Mouse (Mus musculus) heart, embryonic 11.5 days (tissue): Measurements from ENCODE around the gene Galnt7. TPM values are rescaled to one million over a fixed set of nuclear protein-coding genes. Genes with fewer than 3 reads are reported as not detected.

Experiments
- ATAC-seq: fragments of 200-750 bp; cut with Nextera tagmentation; replicated peaks from 2 replicates; pipeline ENCODE4 v1.8.0; 2017; ENCODE audit warnings: moderate library complexity; ENCODE audit not compliant: insufficient number of reproducible peaks, low FRiP score, low TSS enrichment
- H3K27ac ChIP-seq: fragments of 300-500 bp; sonication (generic); 2 replicates; pipeline ENCODE4 v1.5.1; 2014; ENCODE audit warnings: mild to moderate bottlenecking, low read depth, low read length
- H3K27me3 ChIP-seq: fragments of 300-500 bp; sonication (generic); 2 replicates; pipeline ENCODE4 v1.6.1; 2014; ENCODE audit warnings: mild to moderate bottlenecking, low read length, mixed read lengths; ENCODE audit not compliant: control insufficient read depth, insufficient read depth
- H3K36me3 ChIP-seq: fragments of 300-500 bp; sonication (generic); 2 replicates; pipeline ENCODE4 v1.6.1; 2014; ENCODE audit warnings: mild to moderate bottlenecking, low read length, moderate library complexity, mixed read lengths; ENCODE audit not compliant: control insufficient read depth, insufficient read depth
- H3K4me1 ChIP-seq: fragments of 300-500 bp; sonication (generic); 2 replicates; pipeline ENCODE4 v1.6.1; 2014; ENCODE audit warnings: low read length; ENCODE audit not compliant: control insufficient read depth, insufficient read depth
- H3K4me2 ChIP-seq: fragments of 300-500 bp; sonication (generic); 2 replicates; pipeline ENCODE4 v1.6.1; 2014; ENCODE audit warnings: mild to moderate bottlenecking, moderate library complexity
- H3K4me3 ChIP-seq: fragments of 300-500 bp; sonication (generic); 2 replicates; pipeline ENCODE4 v1.5.1; 2014; ENCODE audit warnings: low read depth, low read length
- H3K9ac ChIP-seq: fragments of 300-500 bp; sonication (generic); 2 replicates; pipeline ENCODE4 v1.6.1; 2014; ENCODE audit warnings: mild to moderate bottlenecking, low read depth, low read length, moderate library complexity
- H3K9me3 ChIP-seq: fragments of 300-500 bp; sonication (generic); replicated peaks from 2 replicates; pipeline ENCODE4 v1.6.1; 2016; ENCODE audit warnings: low read length; ENCODE audit not compliant: control insufficient read depth
- WGBS: fragments of 180-500 bp; shearing (Covaris S2); extraction: QIAGEN DNeasy Blood & Tissue Kit; methylation state at CpG from one replicate; pipeline ENCODE4 v1.1.7; 2014; ENCODE audit not compliant: insufficient replicate concordance; 5-methylcytosine and 5-hydroxymethylcytosine counted together
- polyA plus RNA-seq: library from polyadenylated mRNA; unstranded; fragments of >200 nt; fragmentation: Nextera tagmentation; extraction: Ambion mirVana; gene quantifications from 2 replicates; pipeline ENCODE4 v1.2.1, GENCODE M21; 2014

Gene Galnt7
- polyA plus RNA-seq, 1 experiment from 2014 or later = 8.2 TPM

DNA sequence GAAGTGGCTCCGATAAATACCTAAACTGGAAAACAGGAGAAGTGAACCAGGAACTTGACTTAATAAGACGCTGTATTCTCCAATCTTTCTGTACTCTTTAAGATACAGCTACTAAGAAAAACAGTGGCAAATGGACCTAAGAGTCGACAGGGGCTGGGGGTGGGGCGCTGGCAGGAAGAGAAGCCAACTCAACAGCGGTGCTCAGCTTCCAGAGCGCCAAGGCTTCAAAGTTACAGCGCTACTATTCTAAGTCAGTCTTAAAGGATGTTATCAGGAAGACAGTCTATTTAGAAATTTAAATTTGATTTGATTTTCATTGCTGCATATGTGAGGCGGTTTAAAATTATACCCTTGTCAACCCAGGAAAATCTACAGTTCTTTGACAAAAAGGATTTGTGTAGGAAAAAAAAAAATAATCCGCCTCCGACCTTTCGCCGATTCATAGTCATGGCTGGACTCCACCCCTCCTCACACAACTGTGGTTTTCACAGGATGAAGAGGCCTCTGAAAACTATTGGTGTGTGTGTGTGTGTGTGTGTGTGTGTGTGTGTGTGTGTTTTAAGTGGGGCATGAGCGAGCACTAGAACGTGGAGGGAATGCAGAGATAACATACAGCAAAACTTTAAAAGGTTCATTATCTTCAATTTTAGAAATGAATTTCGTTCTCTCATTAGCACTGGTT lies 15.1 kb downstream of the Galnt7 start:
- Histone ChIP-seq H3K27ac (no peak overlapping the region), H3K4me2 (0 out of 2 replicates have a peak overlapping the region, but pooled peaks have one; percentile 14), H3K27me3 (peaks cover 4% of the 10 kb centered on the region; the same call in 1 of the 2 replicates), H3K4me3 (no peak overlapping the region), H3K9me3 (no peaks in the 10 kb centered on the region), H3K9ac (no peak overlapping the region), H3K4me1 (0 out of 2 replicates have a peak, but pooled peaks cover 6% of the 10 kb centered on the region), H3K36me3 (no peaks in the 10 kb centered on the region)
- ATAC-seq = no peak
- 76% methylated on average over 15 of the region's 15 CpGs for WGBS

DNA sequence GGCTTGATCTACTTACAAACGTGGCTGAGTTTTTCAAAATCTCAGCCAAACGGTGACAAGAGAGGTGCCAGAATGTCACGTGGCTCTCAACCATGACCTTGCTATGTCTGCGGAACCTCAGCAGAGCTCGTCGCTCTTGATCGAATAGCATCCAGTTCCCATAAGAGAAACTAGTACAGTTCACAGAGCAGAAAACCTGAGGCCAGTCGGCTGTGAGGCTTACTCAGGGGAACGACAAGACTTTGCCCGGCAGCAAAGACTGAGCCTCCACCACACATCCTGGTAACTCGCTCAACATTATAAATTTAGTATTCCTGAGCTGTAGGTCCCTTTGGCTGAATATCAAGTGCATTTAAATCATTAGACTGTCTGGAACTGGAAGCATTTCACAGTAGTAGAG lies 16.1 kb downstream of the Galnt7 start:
- no peaks in the 10 kb centered on the region for H3K36me3 ChIP-seq
- no peak overlapping the region for H3K9ac ChIP-seq
- no peak overlapping the region for H3K4me2 ChIP-seq
- H3K4me3 ChIP-seq = no peak overlapping the region
- peaks cover 4% of the 10 kb centered on the region; the same call in 1 of the 2 replicates for H3K27me3 ChIP-seq
- H3K27ac ChIP-seq = no peak overlapping the region
- H3K9me3 ChIP-seq = no peaks in the 10 kb centered on the region
- 0 out of 2 replicates have a peak, but pooled peaks cover 6% of the 10 kb centered on the region for H3K4me1 ChIP-seq
- no peak for ATAC-seq
- WGBS = 77% methylated on average over 11 of the region's 11 CpGs

DNA sequence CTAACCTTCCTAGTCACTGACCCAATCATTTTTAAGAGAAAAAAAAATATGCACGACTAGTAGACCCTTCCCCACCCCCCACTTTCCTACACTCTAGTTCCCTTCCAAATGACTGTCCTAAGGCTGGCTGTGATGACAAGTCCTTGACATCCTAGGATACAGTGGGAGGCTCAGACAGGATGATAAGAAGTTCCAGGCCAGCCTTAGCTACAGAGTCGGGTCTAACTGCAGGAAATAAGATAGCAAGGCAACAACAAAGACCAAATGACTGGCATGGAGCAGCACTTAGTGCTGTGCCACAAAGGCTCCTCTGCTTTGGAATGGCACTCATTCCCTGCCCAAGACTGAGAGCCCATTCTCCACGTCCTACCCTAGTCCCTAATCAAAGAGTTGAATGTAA lies 16.6 kb downstream of the Galnt7 start:
- no peak overlapping the region for H3K4me2 ChIP-seq
- no peak overlapping the region for H3K27ac ChIP-seq
- 0 out of 2 replicates have a peak, but pooled peaks cover 6% of the 10 kb centered on the region for H3K4me1 ChIP-seq
- H3K36me3 ChIP-seq = no peaks in the 10 kb centered on the region
- H3K27me3 ChIP-seq = peaks cover 4% of the 10 kb centered on the region; the same call in 1 of the 2 replicates
- no peak for ATAC-seq
- no peaks in the 10 kb centered on the region for H3K9me3 ChIP-seq
- H3K9ac ChIP-seq = no peak overlapping the region
- no peak overlapping the region for H3K4me3 ChIP-seq
- 26% methylated on average over 3 of the region's 3 CpGs for WGBS

DNA sequence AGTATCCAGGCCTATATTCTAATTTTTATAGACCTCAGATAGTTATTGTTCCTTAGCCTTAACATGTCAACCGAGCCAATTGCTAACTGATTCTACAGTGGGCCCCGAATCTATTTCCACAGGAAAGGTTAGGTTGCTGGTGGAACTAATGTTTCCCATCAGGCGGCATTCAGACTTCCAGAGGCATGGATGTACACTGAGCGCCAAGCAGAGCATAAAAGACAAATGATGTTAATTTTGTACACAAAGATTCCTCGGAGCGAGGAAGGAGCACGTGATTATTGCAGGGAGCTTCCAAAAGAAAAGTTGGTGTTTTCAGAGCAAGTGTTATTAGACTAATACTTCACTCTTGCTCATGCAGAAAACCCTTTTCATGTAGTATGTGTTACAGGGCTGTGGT lies 21.1 kb downstream of the Galnt7 start:
- Histone ChIP-seq H3K4me3 (no peak overlapping the region), H3K9me3 (no peaks in the 10 kb centered on the region), H3K27ac (no peak overlapping the region), H3K27me3 (0 out of 2 replicates have a peak, but pooled peaks cover 3% of the 10 kb centered on the region), H3K4me2 (no peak overlapping the region), H3K36me3 (no peaks in the 10 kb centered on the region), H3K4me1 (0 out of 2 replicates have a peak, but pooled peaks cover 6% of the 10 kb centered on the region), H3K9ac (no peak overlapping the region)
- no peak for ATAC-seq
- 90% methylated on average over 7 of the region's 7 CpGs for WGBS

DNA sequence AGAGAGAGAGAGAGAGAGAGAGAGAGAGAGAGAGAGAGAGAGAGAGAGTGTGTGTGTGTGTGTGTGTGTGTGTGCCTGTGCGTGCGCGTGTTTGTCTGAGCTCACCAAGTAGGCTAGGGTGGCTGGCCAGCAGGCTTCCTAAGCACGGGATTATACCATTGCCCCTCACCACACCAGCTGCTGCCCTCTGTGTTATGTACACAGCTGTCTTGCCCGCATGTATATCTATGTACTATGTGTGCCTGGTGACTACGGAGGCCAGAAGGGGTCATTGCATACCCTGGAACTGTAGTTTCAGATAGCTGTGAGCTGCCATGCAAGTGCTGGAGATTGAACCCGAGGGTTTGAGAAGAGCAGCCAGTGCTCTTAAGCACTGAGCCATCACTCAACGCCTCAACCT lies 22.7 kb downstream of the Galnt7 start:
- H3K9ac ChIP-seq = no peak overlapping the region
- H3K4me3 ChIP-seq = no peak overlapping the region
- 0 out of 2 replicates have a peak, but pooled peaks cover 3% of the 10 kb centered on the region for H3K27me3 ChIP-seq
- 82% methylated on average over 8 of the region's 8 CpGs for WGBS
- no peaks in the 10 kb centered on the region for H3K36me3 ChIP-seq
- no peaks in the 10 kb centered on the region for H3K9me3 ChIP-seq
- ATAC-seq = no peak
- no peak overlapping the region for H3K27ac ChIP-seq
- H3K4me1 ChIP-seq = no peaks in the 10 kb centered on the region
- no peak overlapping the region for H3K4me2 ChIP-seq

DNA sequence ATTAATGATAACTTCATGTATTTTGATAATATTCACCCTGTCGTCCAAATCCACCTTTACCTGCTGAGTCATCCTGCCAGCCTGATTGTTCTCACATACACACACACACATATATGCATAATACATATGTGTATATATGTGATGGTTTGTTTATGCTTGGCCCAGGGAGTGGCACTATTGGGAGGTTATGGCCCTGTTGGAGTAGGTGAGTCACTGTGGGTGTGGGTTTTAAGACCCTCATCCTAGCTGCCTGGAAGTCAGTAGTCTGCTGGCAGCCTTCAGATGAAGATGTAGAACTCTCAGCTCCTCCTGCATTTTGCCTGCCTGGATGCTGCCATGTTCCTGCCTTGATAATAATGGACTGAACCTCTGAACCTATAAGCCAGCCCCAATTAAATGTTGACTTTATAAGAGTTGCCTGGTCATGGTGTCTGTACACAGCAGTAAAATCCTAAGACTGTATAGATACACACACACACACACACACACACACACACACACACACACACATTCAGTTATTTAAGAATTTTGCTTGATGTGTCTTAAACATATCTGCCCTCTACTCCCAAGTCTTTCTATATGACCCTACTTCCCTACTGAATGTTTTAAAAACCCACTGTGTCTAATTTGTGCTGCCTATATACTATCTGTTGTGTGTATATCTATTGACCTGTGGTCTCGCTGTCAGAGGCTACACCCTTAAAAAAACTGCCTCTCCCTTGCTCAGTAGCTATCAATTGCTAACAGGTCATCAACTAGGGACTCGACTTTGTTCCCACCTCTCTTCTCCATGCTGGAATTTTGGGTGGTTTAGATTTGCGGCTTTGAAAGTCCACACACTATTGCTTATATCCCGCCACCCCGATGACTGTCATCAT lies 23.8 kb downstream of the Galnt7 start:
- ATAC-seq = no peak
- no peak overlapping the region for H3K9ac ChIP-seq
- WGBS = 76% methylated on average over 6 of the region's 6 CpGs
- H3K9me3 ChIP-seq = no peaks in the 10 kb centered on the region
- no peaks in the 10 kb centered on the region for H3K36me3 ChIP-seq
- H3K4me2 ChIP-seq = no peak overlapping the region
- H3K27ac ChIP-seq = no peak overlapping the region
- no peaks in the 10 kb centered on the region for H3K4me1 ChIP-seq
- no peak overlapping the region for H3K4me3 ChIP-seq
- H3K27me3 ChIP-seq = 0 out of 2 replicates have a peak, but pooled peaks cover 3% of the 10 kb centered on the region

DNA sequence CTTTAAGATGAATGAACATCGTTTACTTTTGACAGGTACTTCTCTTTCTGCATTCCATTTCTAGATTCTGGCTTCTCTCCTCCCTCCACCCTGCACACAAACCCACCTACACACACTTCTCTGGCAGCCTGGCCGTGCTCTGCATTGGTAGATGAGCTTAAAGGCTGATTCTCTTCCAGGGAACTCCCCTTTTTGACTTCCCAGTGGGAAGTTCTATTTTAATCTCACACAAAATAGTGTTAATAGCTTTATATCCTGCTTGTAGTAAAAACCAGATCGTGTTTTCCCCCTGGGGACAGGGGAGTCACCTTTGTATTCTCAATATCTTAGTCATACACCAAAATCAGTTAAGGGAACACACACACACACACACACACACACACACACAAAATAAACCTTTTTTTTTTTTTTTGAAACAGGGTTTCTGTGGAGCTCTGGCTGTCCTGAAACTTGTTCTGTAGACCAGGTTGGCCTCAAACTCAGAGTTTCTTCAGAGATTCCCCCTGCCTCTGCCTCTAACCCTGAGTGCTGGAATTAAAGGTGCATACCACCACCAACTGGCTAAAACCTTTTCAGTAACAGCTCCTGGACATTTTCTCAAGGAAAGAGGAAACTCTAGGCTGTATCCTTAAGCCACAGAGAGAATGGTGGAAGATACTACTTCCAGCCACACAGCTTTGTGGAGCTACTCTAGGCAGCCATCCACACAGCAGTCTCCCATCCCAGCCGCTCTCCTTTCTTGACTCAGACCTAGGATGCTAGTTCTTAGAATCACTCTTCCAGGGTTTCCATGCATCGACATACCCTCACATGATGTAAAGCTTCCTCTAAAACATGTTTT lies 24.7 kb downstream of the Galnt7 start:
- H3K36me3 ChIP-seq = no peaks in the 10 kb centered on the region
- ATAC-seq = no peak
- no peak overlapping the region for H3K4me3 ChIP-seq
- 0 out of 2 replicates have a peak, but pooled peaks cover 3% of the 10 kb centered on the region for H3K27me3 ChIP-seq
- no peak overlapping the region for H3K9ac ChIP-seq
- H3K4me1 ChIP-seq = no peaks in the 10 kb centered on the region
- WGBS = 79% methylated on average over 5 of the region's 5 CpGs
- no peak overlapping the region for H3K4me2 ChIP-seq
- no peaks in the 10 kb centered on the region for H3K9me3 ChIP-seq
- H3K27ac ChIP-seq = no peak overlapping the region

DNA sequence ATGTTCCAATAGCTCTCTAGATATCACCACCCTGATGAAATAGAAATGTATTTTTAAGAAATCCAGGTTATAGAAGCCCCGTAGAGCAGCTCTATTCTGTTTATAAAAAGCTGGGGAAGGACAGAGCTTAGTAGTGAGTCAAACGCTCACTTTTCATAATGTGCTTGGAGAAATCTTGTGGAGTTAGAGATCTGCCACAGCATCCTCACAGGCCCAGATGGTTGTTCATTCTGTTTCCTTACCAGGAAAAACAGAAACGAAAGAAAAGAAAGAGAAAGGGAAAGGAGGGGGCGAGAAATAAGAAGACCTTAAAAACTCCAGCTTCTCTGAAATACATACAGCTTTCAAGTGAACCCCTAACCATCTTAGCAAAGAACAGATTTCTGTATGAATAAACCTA lies 28.9 kb downstream of the Galnt7 start:
- Histone ChIP-seq H3K27me3 (peaks cover 13% of the 10 kb centered on the region; the same call in 1 of the 2 replicates), H3K36me3 (no peaks in the 10 kb centered on the region), H3K4me2 (no peak overlapping the region), H3K4me1 (no peaks in the 10 kb centered on the region), H3K27ac (no peak overlapping the region), H3K4me3 (no peak overlapping the region), H3K9me3 (no peaks in the 10 kb centered on the region), H3K9ac (no peak overlapping the region)
- WGBS = 83% methylated on average over 4 of the region's 4 CpGs
- ATAC-seq = no peak
